Mouse (Mus musculus) lung, embryonic 15.5 days (tissue): ENCODE measurements around the gene Gatm. TPM values are rescaled to one million over a fixed set of nuclear protein-coding genes. Genes with fewer than 3 reads are reported as not detected.

Source experiments
- ATAC-seq: fragments of 200-750 bp; cut with Nextera tagmentation; 2 replicates; pipeline ENCODE4 v1.8.0; 2017; ENCODE audit warnings: moderate number of reproducible peaks, borderline replicate concordance; ENCODE audit not compliant: low FRiP score, low TSS enrichment; ENCODE audit errors: extremely low read depth
- H3K27ac ChIP-seq: fragments of 300-500 bp; sonication (generic); 2 replicates; pipeline ENCODE4 v1.5.1; 2015; ENCODE audit warnings: moderate library complexity, mild to moderate bottlenecking, inconsistent platforms
- H3K27me3 ChIP-seq: fragments of 300-500 bp; sonication (generic); 2 replicates; pipeline ENCODE4 v1.6.1; 2015; ENCODE audit warnings: inconsistent platforms
- H3K36me3 ChIP-seq: fragments of 300-500 bp; sonication (generic); 2 replicates; pipeline ENCODE4 v1.6.1; 2015; ENCODE audit warnings: inconsistent platforms
- H3K4me1 ChIP-seq: fragments of 300-500 bp; sonication (generic); 2 replicates; pipeline ENCODE4 v1.6.1; 2015; ENCODE audit warnings: inconsistent platforms
- H3K4me2 ChIP-seq: fragments of 300-500 bp; sonication (generic); 2 replicates; pipeline ENCODE4 v1.6.1; 2015; ENCODE audit warnings: inconsistent platforms, mild to moderate bottlenecking, moderate library complexity
- H3K4me3 ChIP-seq: fragments of 300-500 bp; sonication (generic); 2 replicates; pipeline ENCODE4 v1.5.1; 2015; ENCODE audit warnings: mild to moderate bottlenecking, inconsistent platforms
- H3K9ac ChIP-seq: fragments of 300-500 bp; sonication (generic); 2 replicates; pipeline ENCODE4 v1.6.1; 2015; ENCODE audit warnings: inconsistent platforms
- H3K9me3 ChIP-seq: fragments of 300-500 bp; sonication (generic); 2 replicates; pipeline ENCODE4 v1.6.1; 2016; ENCODE audit warnings: inconsistent platforms
- WGBS: fragments of 180-500 bp; shearing (Covaris S2); methylation state at CpG from one replicate; pipeline ENCODE4 v1.1.7; 2015; 5-methylcytosine and 5-hydroxymethylcytosine counted together
- microRNA counts: library from miRNA; unstranded; fragments of <30 nt; microRNA quantifications from one replicate; lab custom pipeline; 2016
- microRNA-seq: library from miRNA; unstranded; fragments of <30 nt; microRNA quantifications from one replicate; pipeline ENCODE4, GENCODE M21; 2016
- polyA plus RNA-seq: library from polyadenylated mRNA; unstranded; fragments of >200 nt; fragmentation: Nextera tagmentation; extraction: Ambion mirVana; gene quantifications from 2 replicates; pipeline ENCODE4 v1.2.1, GENCODE M21; 2015

The Gatm gene
- polyA plus RNA-seq, 1 experiment from 2014 or later = 6.2 TPM

- Histone ChIP-seq H3K4me3 (no peak overlapping the region), H3K4me1 (peaks cover 12% of the 10 kb centered on the region), H3K9me3 (no peaks in the 10 kb centered on the region), H3K4me2 (peak overlapping the region; percentile 47), H3K27me3 (no peaks in the 10 kb centered on the region), H3K9ac (no peak overlapping the region), H3K27ac (no peak overlapping the region; the same call in 1 of the 2 replicates), H3K36me3 (no peaks in the 10 kb centered on the region)
- 20% methylated on average over 5 of the region's 5 CpGs for WGBS
- peak; percentile 73 for ATAC-seq
Measured at GRCm38 (mm10) chr2:122576295-122576694, 34.8 kb downstream of the Gatm start.

- Histone ChIP-seq H3K4me1 (peaks cover 9% of the 10 kb centered on the region), H3K9me3 (no peaks in the 10 kb centered on the region), H3K4me3 (no peak overlapping the region), H3K36me3 (no peaks in the 10 kb centered on the region), H3K27me3 (no peaks in the 10 kb centered on the region), H3K9ac (no peak overlapping the region), H3K4me2 (no peak overlapping the region), H3K27ac (no peak overlapping the region)
- no peak for ATAC-seq
- 46% methylated on average over 11 of the region's 11 CpGs for WGBS
Measured at GRCm38 (mm10) chr2:122575470-122575869, 35.6 kb downstream of the Gatm start.

DNA sequence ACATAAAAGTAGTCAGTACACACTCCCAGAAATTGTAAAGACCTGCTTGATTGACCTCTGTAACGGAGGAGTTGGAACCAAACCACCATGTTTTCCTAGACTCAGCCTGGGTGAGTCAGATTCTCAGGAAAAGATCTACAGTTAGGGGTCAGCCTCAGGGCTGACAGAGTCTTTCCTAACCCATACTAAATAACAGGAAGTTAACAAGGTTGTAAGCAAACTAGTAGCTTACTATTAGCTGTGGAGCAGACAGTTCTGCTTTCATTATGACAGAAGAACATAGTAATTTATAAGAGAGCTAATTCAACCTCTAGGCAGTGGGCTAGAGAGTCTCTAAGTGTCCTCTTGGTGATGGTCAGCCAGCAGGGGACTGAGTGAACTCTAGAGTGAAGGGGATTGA, 38.7 kb downstream of the Gatm start:
- H3K9ac ChIP-seq = no peak overlapping the region
- no peaks in the 10 kb centered on the region for H3K9me3 ChIP-seq
- H3K27me3 ChIP-seq = no peaks in the 10 kb centered on the region
- no peak overlapping the region for H3K4me2 ChIP-seq
- no peak overlapping the region for H3K27ac ChIP-seq
- no peak overlapping the region for H3K4me3 ChIP-seq
- H3K4me1 ChIP-seq = peaks cover 9% of the 10 kb centered on the region
- whole genome bisulfite sequencing = 53% methylated on average over 1 of the region's 1 CpGs
- ATAC-seq = no peak
- no peaks in the 10 kb centered on the region for H3K36me3 ChIP-seq

- no peaks in the 10 kb centered on the region for H3K36me3 ChIP-seq
- H3K4me3 ChIP-seq = no peak overlapping the region
- peaks cover 4% of the 10 kb centered on the region for H3K4me1 ChIP-seq
- no peak overlapping the region for H3K4me2 ChIP-seq
- no peak overlapping the region for H3K27ac ChIP-seq
- H3K9me3 ChIP-seq = no peaks in the 10 kb centered on the region
- H3K9ac ChIP-seq = no peak overlapping the region
- no peak for ATAC-seq
- 67% methylated on average over 4 of the region's 4 CpGs for WGBS
- no peaks in the 10 kb centered on the region for H3K27me3 ChIP-seq
Measured at GRCm38 (mm10) chr2:122571326-122571725, 39.8 kb downstream of the Gatm start.

GRCm38 (mm10) chr2:122570430-122570829, 40.7 kb downstream of the Gatm start:
- H3K4me3 ChIP-seq = no peak overlapping the region
- H3K9ac ChIP-seq = no peak overlapping the region
- H3K36me3 ChIP-seq = no peaks in the 10 kb centered on the region
- WGBS = 60% methylated on average over 4 of the region's 4 CpGs
- no peaks in the 10 kb centered on the region for H3K4me1 ChIP-seq
- H3K27ac ChIP-seq = no peak overlapping the region
- H3K4me2 ChIP-seq = no peak overlapping the region
- ATAC-seq = no peak
- no peaks in the 10 kb centered on the region for H3K27me3 ChIP-seq
- no peaks in the 10 kb centered on the region for H3K9me3 ChIP-seq

DNA sequence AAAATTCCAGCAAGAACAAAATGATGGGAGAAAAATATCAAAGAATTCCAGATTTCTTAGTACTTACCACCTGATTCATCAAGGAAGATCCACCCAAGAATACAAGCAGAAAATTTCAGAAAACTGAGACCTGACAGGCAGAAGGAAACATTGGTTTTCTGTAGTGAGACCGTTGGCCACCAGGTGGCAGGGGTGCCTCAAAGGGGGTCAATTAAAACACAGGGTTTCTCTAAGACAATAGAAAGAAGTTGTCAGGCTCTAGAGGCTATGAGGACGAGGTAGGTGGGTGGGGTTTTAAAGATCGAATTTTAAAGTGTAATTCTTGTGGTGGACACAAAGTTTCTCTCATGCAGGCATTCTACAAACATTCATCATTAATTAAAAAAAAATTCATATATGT, 41.7 kb downstream of the Gatm start:
- H3K4me2 ChIP-seq = no peak overlapping the region
- no peak overlapping the region for H3K27ac ChIP-seq
- H3K4me1 ChIP-seq = no peaks in the 10 kb centered on the region
- no peak; the same call in 1 of the 2 replicates for ATAC-seq
- H3K9ac ChIP-seq = no peak overlapping the region
- no peaks in the 10 kb centered on the region for H3K9me3 ChIP-seq
- H3K27me3 ChIP-seq = no peaks in the 10 kb centered on the region
- no peaks in the 10 kb centered on the region for H3K36me3 ChIP-seq
- H3K4me3 ChIP-seq = no peak overlapping the region
- 6% methylated on average over 3 of the region's 3 CpGs for WGBS

DNA sequence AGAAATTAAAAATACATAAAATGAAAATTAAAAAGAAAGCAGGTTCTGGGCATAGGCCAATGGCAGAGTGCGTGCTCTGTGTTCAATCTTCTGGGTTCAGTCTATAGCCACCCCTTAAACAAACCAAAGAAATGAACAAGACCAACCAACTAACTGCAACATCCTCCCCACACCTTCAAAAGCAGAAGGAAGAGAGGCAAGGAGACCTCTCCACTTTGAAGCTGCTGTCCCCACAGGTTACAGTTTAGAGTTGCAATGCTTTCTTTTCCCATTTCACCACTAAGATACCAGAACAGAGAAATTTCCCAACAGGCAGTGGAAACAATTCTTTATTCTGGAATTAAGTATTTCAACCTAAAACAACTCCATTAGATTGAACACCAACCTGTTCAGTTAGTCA, 48.9 kb downstream of the Gatm start:
- Histone ChIP-seq H3K27ac (no peak overlapping the region), H3K4me1 (no peaks in the 10 kb centered on the region), H3K27me3 (no peaks in the 10 kb centered on the region), H3K36me3 (no peaks in the 10 kb centered on the region), H3K4me3 (no peak overlapping the region), H3K4me2 (no peak overlapping the region), H3K9me3 (no peaks in the 10 kb centered on the region), H3K9ac (no peak overlapping the region)
- 86% methylated on average over 1 of the region's 1 CpGs for WGBS
- no peak for ATAC-seq

- H3K4me1 ChIP-seq = no peaks in the 10 kb centered on the region
- H3K9me3 ChIP-seq = no peaks in the 10 kb centered on the region
- no peaks in the 10 kb centered on the region for H3K36me3 ChIP-seq
- no peaks in the 10 kb centered on the region for H3K27me3 ChIP-seq
- H3K27ac ChIP-seq = no peak overlapping the region
- no peak for ATAC-seq
- H3K9ac ChIP-seq = no peak overlapping the region
- H3K4me3 ChIP-seq = no peak overlapping the region
- H3K4me2 ChIP-seq = no peak overlapping the region
- 87% methylated on average over 5 of the region's 5 CpGs for WGBS
Measured at GRCm38 (mm10) chr2:122561221-122561620, 49.9 kb downstream of the Gatm start.

GRCm38 (mm10) chr2:122558317-122558716, 52.8 kb downstream of the Gatm start:
- Histone ChIP-seq H3K9me3 (no peaks in the 10 kb centered on the region), H3K4me1 (no peaks in the 10 kb centered on the region), H3K4me2 (no peak overlapping the region), H3K36me3 (no peaks in the 10 kb centered on the region), H3K9ac (no peak overlapping the region), H3K27ac (no peak overlapping the region), H3K27me3 (no peaks in the 10 kb centered on the region), H3K4me3 (no peak overlapping the region)
- no peak for ATAC-seq
- 29% methylated on average over 2 of the region's 2 CpGs for WGBS

MicroRNAs encoded within 50 kb of the gene (microRNA counts, 519-probe panel; counts per million panel counts)
- microRNA mmu-miR-147 (lab: Ali Mortazavi, UCI) = 19.7 counts per million

Small RNA genes lying within 50 kb of the gene (microRNA-seq; reads per million reads assigned to microRNA genes)
- 4.8 reads per million, percentile 20 among the genes with 10 or more reads in this experiment for gene Mir147

Other genes with a start within 250 kb of the Gatm start
- gene Shf, start 242.1 kb downstream of the Gatm start, polyA plus RNA-seq = 2.1 and 2.9 TPM in 2 replicates
- 0.16 and 0.31 TPM in 2 replicates for gene Slc28a2, start 184.8 kb downstream of the Gatm start, polyA plus RNA-seq
- gene Gm14085, start 126.4 kb downstream of the Gatm start, polyA plus RNA-seq = not detected in 2 replicates
- 0.30 and 0.76 TPM in 2 replicates for gene AA467197, start 25.7 kb upstream of the Gatm start, polyA plus RNA-seq
- 6.7 and 6.8 TPM in 2 replicates for gene Slc30a4, start 91.4 kb upstream of the Gatm start, polyA plus RNA-seq
- gene Bloc1s6, start 127.2 kb upstream of the Gatm start, polyA plus RNA-seq = 44.0 and 45.4 TPM in 2 replicates
- gene Sqor, start 153.9 kb upstream of the Gatm start, polyA plus RNA-seq = 8.8 and 9.4 TPM in 2 replicates